Mouse (Mus musculus) G1E (cell line): ENCODE data around the gene Litaf. TPM values are rescaled to one million over a fixed set of nuclear protein-coding genes. Genes with fewer than 3 reads are reported as not detected.

Experiments
- ATAC-seq: 2 replicates; pipeline ENCODE4 v1.8.0; 2016; ENCODE audit warnings: mild to moderate bottlenecking; ENCODE audit not compliant: insufficient number of reproducible peaks, poor library complexity, low FRiP score, severe bottlenecking; ENCODE audit errors: extremely low read depth
- DNase-seq: peaks from one replicate; pipeline ENCODE4 v3.0.0; 2012; ENCODE audit warnings: low spot score
- H3K27me3 ChIP-seq: 2 replicates; pipeline ENCODE4 v1.6.1; 2012; ENCODE audit warnings: mild to moderate bottlenecking, low read length, inconsistent platforms; ENCODE audit not compliant: insufficient read depth
- H3K36me3 ChIP-seq: replicated peaks from 2 replicates; pipeline ENCODE3; 2012; ENCODE audit warnings: mild to moderate bottlenecking, inconsistent platforms
- H3K4me1 ChIP-seq: 2 replicates; pipeline ENCODE4 v1.6.1; 2012; ENCODE audit warnings: low read depth, low read length, inconsistent platforms, mixed read lengths; ENCODE audit not compliant: insufficient read depth
- H3K4me3 ChIP-seq: 2 replicates; pipeline ENCODE4 v1.5.1; 2012; ENCODE audit warnings: low read depth, mild to moderate bottlenecking, inconsistent platforms, low read length, moderate library complexity, mixed read lengths
- H3K9me3 ChIP-seq: replicated peaks from 2 replicates; pipeline ENCODE4 v1.6.1; 2012; ENCODE audit warnings: inconsistent platforms
- CTCF ChIP-seq: IDR thresholded peaks from 2 replicates; pipeline ENCODE4 v1.5.1; 2012; ENCODE audit warnings: low read depth, low read length, inconsistent platforms, mixed read lengths
- GATA1 ChIP-seq: IDR thresholded peaks from 2 replicates; pipeline ENCODE4 v1.6.1; 2012; ENCODE audit warnings: borderline replicate concordance, low read length, inconsistent platforms, mixed read lengths
- GATA2 ChIP-seq: IDR thresholded peaks from 2 replicates; pipeline ENCODE4 v1.6.1; 2012; ENCODE audit warnings: low read depth, low read length, inconsistent platforms, borderline replicate concordance
- POLR2AphosphoS5 ChIP-seq: IDR thresholded peaks from 2 replicates; pipeline ENCODE4 v1.6.1; 2012; ENCODE audit warnings: low read depth, low read length, inconsistent platforms; ENCODE audit not compliant: insufficient replicate concordance
- TAL1 ChIP-seq: conservative IDR thresholded peaks from 2 replicates; pipeline ENCODE4 v1.6.1; 2012; ENCODE audit warnings: low read depth, low read length, inconsistent platforms, mixed read lengths
- polyA plus RNA-seq: library from polyadenylated mRNA; stranded (reverse); fragments of >175 nt; gene quantifications from 2 replicates; pipeline ENCODE4 v1.2.3, GENCODE M21; 2012
- total RNA-seq, 2 experiments: library from RNA; stranded (forward) in 1 of 2; stranded (reverse) in 1 of 2; fragments of 200-1000 nt in 1 of 2; fragments of >200 nt in 1 of 2; fragmentation: Nextera tagmentation in 1 of 2; gene quantifications; 2 replicates each; pipeline ENCODE4 v1.2.3; 2014 to 2017

Gene Litaf
- total and polyA plus RNA-seq, 3 experiments: 0.13 to 0.87 TPM; not detected in 1

- no peak for ATAC-seq
- peaks cover 17% of the 10 kb centered on the region for H3K4me1 ChIP-seq
- H3K9me3 ChIP-seq: no peaks in the 10 kb centered on the region
- H3K36me3 ChIP-seq: no peaks in the 10 kb centered on the region
- no peak overlapping the region; the same call in 1 of the 2 replicates for H3K4me3 ChIP-seq
- H3K27me3 ChIP-seq: peaks cover 62% of the 10 kb centered on the region
- TF ChIP-seq GATA2 (no peak), GATA1 (no peak), TAL1 (no peak), POLR2AphosphoS5 (no peak), CTCF (no peak)
- DNase-seq: peak; percentile 9
These were observed 2.9 kb downstream of the Litaf start for GRCm38 (mm10) chr16:11062794-11063721.

GRCm38 (mm10) chr16:11060645-11061044 lies 5.3 kb downstream of the Litaf start, which contains the start of gene Snn:
Snn (plus strand) TSS chr16:11060945.
- TF ChIP-seq CTCF (no peak), GATA2 (no peak), GATA1 (no peak), POLR2AphosphoS5 (no peak), TAL1 (no peak)
- no peak within 1 kb of the TSS for H3K4me3 ChIP-seq
- DNase-seq (no peak), ATAC-seq (no peak)
- no peaks in the 10 kb centered on the region for H3K36me3 ChIP-seq
- peaks cover 4% of the 10 kb centered on the region for H3K4me1 ChIP-seq
- no peaks in the 10 kb centered on the region for H3K9me3 ChIP-seq
- H3K27me3 ChIP-seq: peaks cover 58% of the 10 kb centered on the region

GRCm38 (mm10) chr16:11055916-11056315 lies 10.0 kb downstream of the Litaf start:
- DNase-seq (no peak), ATAC-seq (no peak)
- H3K4me3 ChIP-seq: no peak overlapping the region
- H3K4me1 ChIP-seq: no peaks in the 10 kb centered on the region
- H3K36me3 ChIP-seq: no peaks in the 10 kb centered on the region
- H3K27me3 ChIP-seq: peaks cover 36% of the 10 kb centered on the region
- H3K9me3 ChIP-seq: no peaks in the 10 kb centered on the region
- TF ChIP-seq GATA2: no peak
- TF ChIP-seq GATA1: no peak
- no peak for TF ChIP-seq POLR2AphosphoS5
- no peak for TF ChIP-seq CTCF
- TF ChIP-seq TAL1: no peak

GRCm38 (mm10) chr16:11054871-11055270 lies 11.1 kb downstream of the Litaf start:
- no peaks in the 10 kb centered on the region for H3K9me3 ChIP-seq
- DNase-seq (no peak), ATAC-seq (no peak)
- no peak overlapping the region for H3K4me3 ChIP-seq
- no peaks in the 10 kb centered on the region for H3K36me3 ChIP-seq
- no peak for TF ChIP-seq CTCF
- peaks cover 43% of the 10 kb centered on the region for H3K27me3 ChIP-seq
- no peaks in the 10 kb centered on the region for H3K4me1 ChIP-seq

- H3K27me3 ChIP-seq: peaks cover 46% of the 10 kb centered on the region
- H3K9me3 ChIP-seq: no peaks in the 10 kb centered on the region
- no peak overlapping the region for H3K4me3 ChIP-seq
- no peak for DNase-seq
- TF ChIP-seq GATA1 (no peak), GATA2 (no peak), CTCF (no peak), POLR2AphosphoS5 (no peak), TAL1 (no peak)
- no peaks in the 10 kb centered on the region for H3K36me3 ChIP-seq
- no peak for ATAC-seq
- no peaks in the 10 kb centered on the region for H3K4me1 ChIP-seq
These were observed 11.5 kb downstream of the Litaf start for GRCm38 (mm10) chr16:11054409-11054808.

- ATAC-seq (no peak), DNase-seq (no peak)
- Histone ChIP-seq H3K27me3 (peaks cover 47% of the 10 kb centered on the region), H3K4me3 (no peak overlapping the region), H3K4me1 (no peaks in the 10 kb centered on the region), H3K36me3 (no peaks in the 10 kb centered on the region), H3K9me3 (no peaks in the 10 kb centered on the region)
- TF ChIP-seq POLR2AphosphoS5: no peak
- TF ChIP-seq GATA1: no peak
- no peak for TF ChIP-seq GATA2
- TF ChIP-seq TAL1: no peak
- no peak for TF ChIP-seq CTCF
These were observed 14.8 kb downstream of the Litaf start for GRCm38 (mm10) chr16:11051134-11051533.

GRCm38 (mm10) chr16:11050226-11050625 lies 15.7 kb downstream of the Litaf start:
- H3K9me3 ChIP-seq: no peaks in the 10 kb centered on the region
- ATAC-seq (no peak), DNase-seq (no peak)
- H3K36me3 ChIP-seq: no peaks in the 10 kb centered on the region
- H3K27me3 ChIP-seq: peaks cover 43% of the 10 kb centered on the region
- H3K4me3 ChIP-seq: no peak overlapping the region
- TF ChIP-seq POLR2AphosphoS5: no peak
- no peak for TF ChIP-seq CTCF
- no peak for TF ChIP-seq TAL1
- no peak for TF ChIP-seq GATA1
- no peak for TF ChIP-seq GATA2
- H3K4me1 ChIP-seq: no peaks in the 10 kb centered on the region
